Mouse (Mus musculus) adrenal gland, postnatal 10 days (tissue): ENCODE measurements around the gene Tbpl2. TPM values are rescaled to one million over a fixed set of nuclear protein-coding genes. Genes with fewer than 3 reads are reported as not detected.

Source experiments
- DNase-seq: peaks from one replicate; pipeline ENCODE4 v3.0.0; 2021; ENCODE audit warnings: mixed read lengths
- long read RNA-seq, 2 experiments: library from polyadenylated mRNA; stranded (forward); transcript quantifications; one replicate each; pipeline ENCODE4 v2.0.0; 2021
- total RNA-seq, 2 experiments: library from RNA; stranded (reverse); gene quantifications; 2 replicates each; pipeline ENCODE4 v1.2.3; 2021

Gene Tbpl2
- not detected for total RNA-seq
- long read RNA-seq, experiment 1 = 0 reads
- long read RNA-seq, experiment 2 = 0 reads

GRCm38 (mm10) chr2:24096495-24096894 lies at the start of gene Tbpl2:
Gene Tbpl2 (minus strand): TSS chr2:24096595.
- DNase-seq = no peak

DNA sequence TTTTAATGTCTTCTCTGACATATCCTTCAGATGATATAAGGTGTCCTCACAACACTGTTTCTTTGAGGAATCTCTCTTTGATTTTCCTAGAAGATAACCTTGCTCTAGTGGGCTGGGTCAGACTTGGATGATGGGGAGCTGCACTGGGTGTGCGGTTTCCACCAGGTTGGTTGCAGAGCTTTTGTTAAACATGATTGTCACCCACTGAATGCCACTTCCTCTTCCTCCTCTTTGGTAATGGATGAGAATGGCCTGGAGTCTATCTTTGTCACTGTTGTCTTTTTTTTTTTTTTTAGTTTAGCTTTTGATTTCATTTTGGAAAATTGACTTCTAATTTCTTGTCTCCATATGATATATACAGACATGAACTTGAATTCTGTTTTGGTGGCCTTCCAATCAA lies 38.0 kb upstream of the Tbpl2 start:
- no peak for DNase-seq

GRCm38 (mm10) chr2:24109085-24109484 lies 12.7 kb upstream of the Tbpl2 start:
- DNase-seq = no peak

- DNase-seq = no peak
Measured at GRCm38 (mm10) chr2:24103619-24104289, 7.4 kb upstream of the Tbpl2 start.

GRCm38 (mm10) chr2:24090921-24091320 lies 5.5 kb downstream of the Tbpl2 start:
- DNase-seq = no peak

DNA sequence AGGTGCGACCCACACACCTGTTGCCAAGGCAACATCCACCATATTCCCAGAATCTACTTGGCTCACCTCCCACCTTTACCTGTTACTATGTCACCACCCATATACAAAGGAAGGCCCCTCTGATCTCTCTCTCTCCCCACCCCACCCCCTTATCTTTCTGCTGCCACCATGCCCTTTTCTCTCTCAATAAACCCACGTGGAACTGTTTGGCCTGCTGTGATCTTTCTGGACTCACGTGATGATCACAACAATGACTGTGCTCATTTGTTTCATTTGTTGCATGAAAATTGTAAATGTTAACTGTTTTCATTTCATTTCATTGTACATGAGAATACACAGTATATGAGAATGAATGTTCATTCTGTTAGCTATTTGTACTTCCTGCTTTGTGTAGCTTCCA lies 45.9 kb downstream of the Tbpl2 start:
- DNase-seq = no peak

GRCm38 (mm10) chr2:24049344-24049990 lies 46.9 kb downstream of the Tbpl2 start, which contains the start of gene Hnmt:
Gene Hnmt (minus strand): TSS chr2:24049394.
- peak; percentile 2 for DNase-seq

GRCm38 (mm10) chr2:24048480-24049097 lies 47.8 kb downstream of the Tbpl2 start:
- peak; percentile 83 for DNase-seq

GRCm38 (mm10) chr2:24047551-24048479 lies 48.6 kb downstream of the Tbpl2 start:
- DNase-seq = no peak

DNA sequence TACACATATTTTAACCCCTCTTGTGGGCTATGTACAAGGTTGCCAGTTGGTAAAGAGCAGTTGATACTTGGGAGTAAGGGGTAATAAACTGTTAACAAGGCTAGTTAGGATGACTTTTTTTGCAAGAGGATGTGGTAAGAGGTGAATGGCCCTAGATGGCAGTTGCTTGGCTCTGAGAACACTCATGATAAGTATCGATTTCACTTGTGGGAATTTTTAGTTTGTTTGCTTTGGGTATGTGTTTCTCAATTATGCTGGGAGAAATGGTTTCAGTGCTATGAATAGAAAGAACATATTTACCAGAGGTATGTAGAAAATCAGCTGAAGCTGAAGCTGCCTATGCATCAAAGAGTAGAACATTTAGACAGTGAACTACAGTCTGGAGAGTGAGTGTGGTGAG lies 53.5 kb downstream of the Tbpl2 start:
- DNase-seq = no peak

GRCm38 (mm10) chr2:24040531-24040930 lies 55.9 kb downstream of the Tbpl2 start:
- DNase-seq = no peak

Other genes with a start within 250 kb of the Tbpl2 start
- gene Hnmt, start 47.2 kb downstream of the Tbpl2 start, total RNA-seq = 10 to 100 TPM; 12.0 to 13.1 TPM
- not detected for gene Il1f8, start 56.6 kb upstream of the Tbpl2 start, total RNA-seq
- gene Il1f9, start 89.9 kb upstream of the Tbpl2 start, total RNA-seq = under 1 TPM; 0.15 to 0.18 TPM
- gene Il1f6, start 118.8 kb upstream of the Tbpl2 start, total RNA-seq = not detected
- not detected for gene Il1f5, start 180.4 kb upstream of the Tbpl2 start, total RNA-seq
- not detected for gene Il1f10, start 194.6 kb upstream of the Tbpl2 start, total RNA-seq
- gene Il1rn, start 240.3 kb upstream of the Tbpl2 start, total RNA-seq = 1 to 10 TPM; 2.0 to 6.2 TPM